Mouse (Mus musculus) heart, adult 2 months (tissue): Measurements from ENCODE around the gene Pik3ip1. TPM values are rescaled to one million over a fixed set of nuclear protein-coding genes. Genes with fewer than 3 reads are reported as not detected.

ENCODE experiments used
- DNase-seq, 2 experiments: peaks; one replicate each; pipeline ENCODE4 v3.0.0; 2021
- H3K27ac ChIP-seq: fragments of 200-600 bp; 2 replicates; pipeline ENCODE4 v1.8.1; 2022
- H3K27me3 ChIP-seq: fragments of 200-500 bp; 2 replicates; pipeline ENCODE4 v1.6.1; 2012; ENCODE audit warnings: mild to moderate bottlenecking, low read length, inconsistent platforms, mixed read lengths; ENCODE audit not compliant: control insufficient read depth, insufficient read depth
- H3K36me3 ChIP-seq: fragments of 200-500 bp; 2 replicates; pipeline ENCODE4 v1.6.1; 2012; ENCODE audit warnings: low read length, inconsistent platforms; ENCODE audit not compliant: control insufficient read depth, insufficient read depth
- H3K4me1 ChIP-seq: fragments of 200-500 bp; 2 replicates; pipeline ENCODE4 v1.6.1; 2011; ENCODE audit warnings: low read length; ENCODE audit not compliant: control insufficient read depth, insufficient read depth
- H3K4me3 ChIP-seq: fragments of 200-600 bp; 2 replicates; pipeline ENCODE4 v1.8.1; 2022
- H3K79me2 ChIP-seq: fragments of 200-500 bp; replicated peaks from 2 replicates; pipeline ENCODE4 v1.6.1; 2012; ENCODE audit warnings: mild to moderate bottlenecking, inconsistent platforms, low read length, moderate library complexity, mixed read lengths; ENCODE audit not compliant: control insufficient read depth, insufficient read depth
- H3K9ac ChIP-seq: fragments of 200-500 bp; 2 replicates; pipeline ENCODE4 v1.6.1; 2012; ENCODE audit warnings: low read depth, mild to moderate bottlenecking, control low read depth, inconsistent platforms, low read length, mixed read lengths
- CTCF ChIP-seq: fragments of 200-600 bp; IDR thresholded peaks from 2 replicates; pipeline ENCODE4 v1.8.1; 2022; ENCODE audit warnings: antibody characterized with exemption, mild to moderate bottlenecking, moderate library complexity
- EP300 ChIP-seq: fragments of 200-500 bp; IDR thresholded peaks from 2 replicates; pipeline ENCODE4 v1.6.1; 2011; ENCODE audit warnings: low read depth, low read length, control low read depth; ENCODE audit not compliant: insufficient read depth
- POLR2A ChIP-seq: fragments of 200-500 bp; IDR thresholded peaks from 2 replicates; pipeline ENCODE4 v1.6.1; 2011; ENCODE audit warnings: mild to moderate bottlenecking, low read depth, low read length, control low read depth; ENCODE audit not compliant: insufficient read depth
- WGBS: fragments of 180-500 bp; shearing (Covaris S2); methylation state at CpG from one replicate; pipeline ENCODE4 v1.1.7; 2018; 5-methylcytosine and 5-hydroxymethylcytosine counted together
- intact Hi-C: fragments of 180-260 bp; cut with DNase I; formaldehyde crosslinking; loops from one replicate; pipeline ENCODE4 v1.15.1; 2025
- polyA plus RNA-seq: library from polyadenylated mRNA; depleted of rRNA; stranded (reverse); fragments of >200 nt; gene quantifications from 2 replicates; pipeline ENCODE4 v1.2.3, GENCODE M21; 2012; rRNA removed
- total RNA-seq, 2 experiments: library from RNA; stranded (reverse); gene quantifications; 2 replicates each; pipeline ENCODE4 v1.2.3; 2021

Gene Pik3ip1
- total and polyA plus RNA-seq, 3 experiments, result 29.4 to 36.4 (median 29.5) TPM

DNA sequence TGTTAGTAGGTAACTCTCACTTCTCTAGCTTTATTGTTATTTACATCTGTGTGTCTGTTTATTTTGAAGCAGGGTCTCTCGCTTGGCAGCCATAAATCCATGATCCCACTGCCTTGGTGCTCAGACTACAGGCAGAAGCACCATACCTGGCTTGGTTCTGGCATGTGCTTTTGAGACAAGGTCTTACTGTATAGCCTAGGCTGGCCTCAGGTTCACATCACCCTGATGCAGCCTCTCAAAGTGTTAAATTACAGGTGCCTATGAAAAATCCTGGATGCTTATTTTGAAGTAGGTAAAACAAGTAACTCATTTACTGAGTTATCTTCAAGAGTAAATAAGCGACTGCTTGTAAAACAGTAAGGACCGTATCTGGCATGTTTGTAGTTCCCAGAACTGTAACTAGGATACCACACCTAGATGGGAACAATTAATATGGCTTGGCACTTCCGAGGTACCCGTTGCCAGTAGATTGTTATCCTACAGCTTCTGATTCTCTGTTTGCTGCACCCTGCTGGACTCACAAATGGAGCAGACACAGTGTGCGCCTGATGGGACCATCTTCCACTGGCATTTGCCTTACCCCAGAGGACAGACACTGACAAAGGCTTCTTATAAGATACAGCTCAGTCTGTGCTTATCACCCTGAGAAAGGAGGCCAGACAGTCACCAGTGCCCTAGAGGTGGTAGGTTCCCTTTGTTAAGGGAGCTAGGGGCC, 57.4 kb downstream of the Pik3ip1 start:
- Histone ChIP-seq H3K4me1 (no peaks in the 10 kb centered on the region; the same call in 1 of the 2 replicates), H3K4me3 (no peak overlapping the region), H3K79me2 (no peaks in the 10 kb centered on the region), H3K36me3 (no peaks in the 10 kb centered on the region), H3K9ac (no peak overlapping the region), H3K27ac (no peak overlapping the region), H3K27me3 (no peaks in the 10 kb centered on the region)
- TF ChIP-seq POLR2A (no peak), EP300 (no peak), CTCF (no peak)
- WGBS, result 72% methylated on average over 6 of the region's 6 CpGs
- intact Hi-C loops, result loop anchor here (1.0 to 5.0 kb wide), 4 partner anchors 22 to 125 kb away; partner anchors contain the start of genes Limk2 and Selenom
- no peak for DNase-seq

DNA sequence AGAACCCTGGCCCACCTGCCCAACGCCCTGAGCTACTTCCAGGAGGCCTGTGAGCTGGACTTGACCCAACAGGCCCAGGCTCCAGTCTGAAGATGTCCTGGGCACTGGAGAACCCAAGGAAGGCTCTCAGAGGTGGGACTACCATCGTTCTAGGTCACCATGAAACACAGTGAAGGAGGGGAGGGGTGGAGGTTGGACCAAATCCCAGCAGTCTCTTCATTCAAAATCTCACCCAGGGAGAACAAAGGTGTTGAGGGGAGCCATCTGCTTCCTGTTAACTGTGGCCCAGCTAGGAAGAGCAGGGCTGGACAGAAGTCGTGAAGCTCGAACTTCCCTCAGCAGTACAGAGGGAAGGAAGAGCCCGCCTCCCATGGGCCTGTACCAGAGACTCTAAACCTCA, 59.8 kb downstream of the Pik3ip1 start:
- no peak for DNase-seq
- Histone ChIP-seq H3K4me3 (no peak overlapping the region), H3K9ac (no peak overlapping the region), H3K36me3 (no peaks in the 10 kb centered on the region), H3K27me3 (no peaks in the 10 kb centered on the region), H3K79me2 (no peaks in the 10 kb centered on the region), H3K4me1 (no peaks in the 10 kb centered on the region; the same call in 1 of the 2 replicates), H3K27ac (no peak overlapping the region)
- WGBS, result 51% methylated on average over 5 of the region's 5 CpGs
- intact Hi-C loops, result loop anchor here (5.0 kb wide), 1 partner anchor 122 kb away; the partner anchor contains the start of gene Selenom
- TF ChIP-seq EP300 (no peak), CTCF (no peak), POLR2A (no peak)

DNA sequence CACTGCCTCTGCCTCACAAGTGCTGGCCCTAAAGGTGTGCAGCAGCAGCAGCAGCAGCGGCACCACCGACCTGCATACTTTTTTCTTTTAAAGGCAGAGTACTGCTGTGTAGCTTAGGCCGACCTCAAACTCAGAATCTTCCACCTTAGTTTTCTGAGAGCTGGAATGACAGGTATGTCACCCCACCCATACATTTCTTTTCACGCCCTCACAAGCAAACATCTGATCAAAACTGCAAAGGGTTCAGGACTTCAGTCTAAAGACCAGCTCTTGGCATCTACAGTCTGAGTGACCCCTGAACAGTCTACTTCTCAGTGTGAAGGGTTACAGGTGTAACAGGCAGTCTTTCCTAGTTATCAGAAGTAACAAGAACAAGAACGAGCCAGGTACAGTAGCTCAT, 60.6 kb downstream of the Pik3ip1 start:
- 95% methylated on average over 5 of the region's 5 CpGs for WGBS
- DNase-seq, result no peak
- Histone ChIP-seq H3K4me1 (no peaks in the 10 kb centered on the region; the same call in 1 of the 2 replicates), H3K79me2 (no peaks in the 10 kb centered on the region), H3K27ac (no peak overlapping the region), H3K27me3 (no peaks in the 10 kb centered on the region), H3K36me3 (no peaks in the 10 kb centered on the region), H3K9ac (no peak overlapping the region), H3K4me3 (no peak overlapping the region)
- TF ChIP-seq CTCF, result no peak
- TF ChIP-seq POLR2A, result no peak
- no peak for TF ChIP-seq EP300
- intact Hi-C loops, result no loop called here

DNA sequence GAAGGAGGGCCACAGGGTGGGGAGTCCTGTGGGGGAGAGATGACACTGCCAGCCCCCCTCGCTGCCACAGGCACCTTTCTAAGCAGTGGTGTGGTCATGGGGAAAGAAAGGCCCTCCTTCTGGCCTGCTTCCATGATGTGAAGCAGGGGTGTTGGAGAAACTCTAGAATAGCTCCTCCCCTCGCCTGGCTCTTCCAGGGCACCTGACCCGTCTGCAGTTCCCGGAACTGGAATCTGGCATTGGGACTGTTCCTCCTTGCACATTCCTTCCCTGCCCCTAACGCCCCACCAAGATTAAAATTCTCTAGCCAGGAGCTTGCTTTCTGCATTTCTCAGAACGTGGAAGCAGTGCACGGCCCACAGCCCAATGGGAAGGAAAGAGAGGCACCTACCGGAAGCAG, 62.3 kb downstream of the Pik3ip1 start:
- intact Hi-C loops, result no loop called here
- H3K4me3 ChIP-seq, result no peak overlapping the region
- H3K27me3 ChIP-seq, result no peaks in the 10 kb centered on the region
- DNase-seq, result peak in 1 of 2 experiments; percentile 22
- H3K36me3 ChIP-seq, result no peaks in the 10 kb centered on the region
- H3K9ac ChIP-seq, result no peak overlapping the region
- H3K79me2 ChIP-seq, result no peaks in the 10 kb centered on the region
- TF ChIP-seq POLR2A, result no peak
- TF ChIP-seq EP300, result no peak
- TF ChIP-seq CTCF, result no peak
- no peak overlapping the region for H3K27ac ChIP-seq
- no peaks in the 10 kb centered on the region; the same call in 1 of the 2 replicates for H3K4me1 ChIP-seq
- 65% methylated on average over 8 of the region's 8 CpGs for WGBS

Other genes starting within 250 kb of the Pik3ip1 start
- 10 to 100 TPM; 17.3 to 17.4 TPM for gene Sfi1, start 136.9 kb upstream of the Pik3ip1 start, total RNA-seq
- 11.3 and 13.0 TPM in 2 replicates for gene Sfi1, start 136.9 kb upstream of the Pik3ip1 start, polyA plus RNA-seq
- 10 to 100 TPM; 36.4 to 43.6 TPM for gene Eif4enif1, start 128.0 kb upstream of the Pik3ip1 start, total RNA-seq
- 29.6 and 44.3 TPM in 2 replicates for gene Eif4enif1, start 128.0 kb upstream of the Pik3ip1 start, polyA plus RNA-seq
- 10 to 100 TPM; 59.0 to 61.7 TPM for gene Drg1, start 64.0 kb upstream of the Pik3ip1 start, total RNA-seq
- gene Drg1, start 64.0 kb upstream of the Pik3ip1 start, polyA plus RNA-seq, result 19.9 and 38.5 TPM in 2 replicates
- gene Patz1, start 41.5 kb upstream of the Pik3ip1 start, total RNA-seq, result 10 to 100 TPM; 19.4 to 30.8 TPM
- gene Patz1, start 41.5 kb upstream of the Pik3ip1 start, polyA plus RNA-seq, result 16.3 and 19.9 TPM in 2 replicates
- gene Limk2, start 78.8 kb downstream of the Pik3ip1 start, total RNA-seq, result 10 to 100 TPM; 16.4 to 17.1 TPM
- 39.5 and 41.8 TPM in 2 replicates for gene Limk2, start 78.8 kb downstream of the Pik3ip1 start, polyA plus RNA-seq
- gene Rnf185, start 122.0 kb downstream of the Pik3ip1 start, total RNA-seq, result 10 to 100 TPM; 19.9 to 21.6 TPM
- gene Rnf185, start 122.0 kb downstream of the Pik3ip1 start, polyA plus RNA-seq, result 23.0 and 35.2 TPM in 2 replicates
- under 1 TPM in 1 of 2 experiments, not detected in 1; 0.09 TPM for gene Pla2g3, start 157.9 kb downstream of the Pik3ip1 start, total RNA-seq
- 0.23 and 0.25 TPM in 2 replicates for gene Pla2g3, start 157.9 kb downstream of the Pik3ip1 start, polyA plus RNA-seq
- gene Inpp5j, start 174.4 kb downstream of the Pik3ip1 start, total RNA-seq, result 10 to 100 TPM; 23.4 to 23.6 TPM
- 20.1 and 22.2 TPM in 2 replicates for gene Inpp5j, start 174.4 kb downstream of the Pik3ip1 start, polyA plus RNA-seq
- 10 to 100 TPM; 41.7 to 42.8 TPM for gene Selenom, start 184.3 kb downstream of the Pik3ip1 start, total RNA-seq
- gene Selenom, start 184.3 kb downstream of the Pik3ip1 start, polyA plus RNA-seq, result 67.8 and 78.3 TPM in 2 replicates
- gene Smtn, start 210.2 kb downstream of the Pik3ip1 start, total RNA-seq, result 100 to 1,000 TPM; 137 to 154 TPM
- 159 and 167 TPM in 2 replicates for gene Smtn, start 210.2 kb downstream of the Pik3ip1 start, polyA plus RNA-seq